8 mouse cellular contexts compared by ENCODE assay signal in the genomic region with DNA sequence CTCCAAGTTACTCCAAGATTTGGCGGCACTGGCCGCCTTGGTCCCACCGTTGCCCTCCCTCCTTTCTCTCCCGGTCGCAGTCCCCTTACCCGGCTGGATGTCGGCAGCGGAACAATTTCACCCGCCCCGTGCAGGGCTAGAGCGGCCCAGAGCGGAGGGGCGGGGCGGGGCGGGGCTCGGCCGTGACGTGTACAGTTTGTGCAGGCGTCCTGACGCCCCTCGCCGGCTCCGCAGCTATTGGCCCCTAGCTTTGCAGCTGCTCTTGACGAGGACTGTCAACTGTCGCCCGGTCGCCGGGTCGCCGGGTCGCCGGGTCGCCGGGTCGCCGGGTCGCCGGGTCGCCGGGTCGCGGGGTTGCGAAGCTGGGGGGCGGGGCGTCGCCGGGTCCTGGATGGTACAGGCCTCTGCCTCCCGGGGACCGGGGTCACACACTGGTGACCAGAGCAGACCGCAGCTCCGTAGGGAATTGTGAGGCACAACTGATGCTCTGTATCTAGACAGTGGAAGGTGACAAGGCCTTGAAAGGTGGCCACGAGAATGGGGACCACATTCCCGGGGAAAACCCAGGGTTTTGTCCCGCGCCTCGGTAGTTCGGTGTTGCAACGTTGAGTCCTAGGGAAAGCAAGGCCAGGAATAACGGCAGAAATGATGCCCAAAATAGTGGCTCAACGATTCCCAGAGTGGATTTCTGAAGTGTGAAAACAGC. TPM values are rescaled to one million over a fixed set of nuclear protein-coding genes. Genes with fewer than 3 reads are reported as not detected.
A peak's percentile ranks its signal among the peaks of the same experiment; 100 is the strongest.
DNase-seq lines count a peak whose midpoint lies in the region; ATAC-seq lines count a peak whose summit lies in the region.

A gene (minus strand): TSS at position 311 of the 706 bp plus-strand sequence.

- peaks cover 13% of the 10 kb centered on the region for H3K36me3 ChIP-seq in embryonic facial prominence, embryonic 10.5 days (replicated peaks)
- H3K36me3 ChIP-seq in midbrain, embryonic 11.5 days (ENCODE audit: control insufficient read depth, insufficient read depth, low read length) = no peaks in the 10 kb centered on the region

- no peaks in the 10 kb centered on the region for H3K9me3 ChIP-seq in embryonic facial prominence, embryonic 10.5 days
- H3K9me3 ChIP-seq in midbrain, embryonic 11.5 days (ENCODE audit: control insufficient read depth, low read length) = no peaks in the 10 kb centered on the region

- intact Hi-C loops in left cerebral cortex, postnatal 4 days (cut with DNase I) = loop anchor here (10.0 kb wide), 1 partner anchor 109 kb away; a partner anchor contains a TSS

- peak within 1 kb of the TSS; percentile 79 for H3K4me2 ChIP-seq in midbrain, embryonic 11.5 days

- peaks cover 33% of the 10 kb centered on the region for H3K27me3 ChIP-seq in embryonic facial prominence, embryonic 10.5 days (replicated peaks; ENCODE audit: low read depth, poor library complexity, severe bottlenecking)
- H3K27me3 ChIP-seq in midbrain, embryonic 11.5 days (ENCODE audit: control insufficient read depth, insufficient read depth, low read length) = no peaks in the 10 kb centered on the region

- H3K9ac ChIP-seq in midbrain, embryonic 11.5 days (ENCODE audit: low read length) = peak within 1 kb of the TSS; percentile 62

- peak; percentile 91 for DNase-seq in adrenal gland, postnatal 10 days
- DNase-seq in embryonic facial prominence, embryonic 10.5 days (ENCODE audit: low spot score) = peak; percentile 95
- peak; percentile 83 for DNase-seq in kidney, adult 11 months
- DNase-seq in left cerebral cortex, postnatal 4 days = peak; percentile 88
- DNase-seq in midbrain, embryonic 11.5 days (ENCODE audit: low spot score, missing footprints) = peak; percentile 99
- DNase-seq in right cerebral cortex, postnatal 4 days = peak; percentile 83
- peak; percentile 95 for DNase-seq in yolk sac, embryonic 10.5 days (ENCODE audit: low spot score)

- under 1% methylated on average over 60 of the region's 60 CpGs for WGBS in embryonic facial prominence, embryonic 10.5 days
- WGBS in midbrain, embryonic 11.5 days = under 1% methylated on average over 60 of the region's 60 CpGs

- peak within 1 kb of the TSS; percentile 74 for H3K27ac ChIP-seq in embryonic facial prominence, embryonic 10.5 days (replicated peaks)
- no peak within 1 kb of the TSS; the same call in 1 of the 2 replicates for H3K27ac ChIP-seq in midbrain, embryonic 11.5 days (ENCODE audit: low read depth, low read length)

- peak within 1 kb of the TSS; percentile 74 for H3K4me3 ChIP-seq in embryonic facial prominence, embryonic 10.5 days
- peak within 1 kb of the TSS; percentile 48 for H3K4me3 ChIP-seq in midbrain, embryonic 11.5 days (ENCODE audit: low read depth, low read length)

- H3K4me1 ChIP-seq in embryonic facial prominence, embryonic 10.5 days = peaks cover 27% of the 10 kb centered on the region
- peaks cover 11% of the 10 kb centered on the region for H3K4me1 ChIP-seq in midbrain, embryonic 11.5 days (ENCODE audit: control insufficient read depth, insufficient read depth, low read length)

- ATAC-seq in granulocyte monocyte progenitor cell, adult 5-6 weeks (replicated peaks; ENCODE audit: poor library complexity, severe bottlenecking) = peak; percentile 84
- ATAC-seq in midbrain, embryonic 11.5 days (ENCODE audit: low FRiP score) = peak; percentile 95

RNA-seq across cellular contexts. Expression of the gene that starts here (rescaled TPM):
- 10 to 100 TPM; 19.8 to 24.2 TPM for total RNA-seq in adrenal gland, postnatal 10 days (2021)
- 12.9 and 13.5 TPM in 2 replicates for polyA plus RNA-seq in embryonic facial prominence, embryonic 10.5 days (2016; fragmentation: Nextera tagmentation; extraction: Ambion mirVana)
- 3.5 and 4.1 TPM in 2 replicates for total RNA-seq in granulocyte monocyte progenitor cell, adult 5-6 weeks (2014; fragmentation: Nextera tagmentation)
- 5.9 and 8.1 TPM in 2 replicates for total RNA-seq in granulocyte monocyte progenitor cell, adult 5-6 weeks (2017)
- 10 to 100 TPM; 10.5 to 11.0 TPM for total RNA-seq in left cerebral cortex, postnatal 4 days (2021)
- polyA plus RNA-seq in midbrain, embryonic 11.5 days (2014; fragmentation: Nextera tagmentation; extraction: Ambion mirVana) = 12.5 and 12.7 TPM in 2 replicates
